Mouse (Mus musculus) kidney, embryonic 15.5 days (tissue): ENCODE measurements at regions not wholly inside any gene's neighbourhood (a gene's known extent, or its start where the extent isn't known, plus 50 kb on each side); places are given as distances from the start of the nearest gene placed in this dataset.

ENCODE experiments used
- ATAC-seq: fragments of 200-750 bp; cut with Nextera tagmentation; replicated peaks from 2 replicates; pipeline ENCODE4 v1.8.0; 2017; ENCODE audit warnings: moderate TSS enrichment; ENCODE audit not compliant: low FRiP score
- H3K27ac ChIP-seq: fragments of 300-500 bp; sonication (generic); 2 replicates; pipeline ENCODE4 v1.5.1; 2015; ENCODE audit warnings: mild to moderate bottlenecking, inconsistent platforms
- H3K27me3 ChIP-seq: fragments of 300-500 bp; sonication (generic); 2 replicates; pipeline ENCODE4 v1.6.1; 2015; ENCODE audit warnings: inconsistent platforms
- H3K36me3 ChIP-seq: fragments of 300-500 bp; sonication (generic); 2 replicates; pipeline ENCODE4 v1.6.1; 2015; ENCODE audit warnings: inconsistent platforms
- H3K4me1 ChIP-seq: fragments of 300-500 bp; sonication (generic); 2 replicates; pipeline ENCODE4 v1.6.1; 2015; ENCODE audit warnings: inconsistent platforms
- H3K4me2 ChIP-seq: fragments of 300-500 bp; sonication (generic); 2 replicates; pipeline ENCODE4 v1.6.1; 2015; ENCODE audit warnings: moderate library complexity, mild to moderate bottlenecking, inconsistent platforms
- H3K4me3 ChIP-seq: fragments of 300-500 bp; sonication (generic); replicated peaks from 2 replicates; pipeline ENCODE4 v1.5.1; 2015; ENCODE audit warnings: mild to moderate bottlenecking, inconsistent platforms
- H3K9ac ChIP-seq: fragments of 300-500 bp; sonication (generic); 2 replicates; pipeline ENCODE4 v1.6.1; 2015; ENCODE audit warnings: mild to moderate bottlenecking, inconsistent platforms
- H3K9me3 ChIP-seq: fragments of 300-500 bp; sonication (generic); replicated peaks from 2 replicates; pipeline ENCODE4 v1.6.1; 2016; ENCODE audit warnings: inconsistent platforms
- WGBS: fragments of 180-500 bp; shearing (Covaris S2); methylation state at CpG from one replicate; pipeline ENCODE4 v1.1.7; 2015; ENCODE audit warnings: mixed read lengths; 5-methylcytosine and 5-hydroxymethylcytosine counted together

DNA sequence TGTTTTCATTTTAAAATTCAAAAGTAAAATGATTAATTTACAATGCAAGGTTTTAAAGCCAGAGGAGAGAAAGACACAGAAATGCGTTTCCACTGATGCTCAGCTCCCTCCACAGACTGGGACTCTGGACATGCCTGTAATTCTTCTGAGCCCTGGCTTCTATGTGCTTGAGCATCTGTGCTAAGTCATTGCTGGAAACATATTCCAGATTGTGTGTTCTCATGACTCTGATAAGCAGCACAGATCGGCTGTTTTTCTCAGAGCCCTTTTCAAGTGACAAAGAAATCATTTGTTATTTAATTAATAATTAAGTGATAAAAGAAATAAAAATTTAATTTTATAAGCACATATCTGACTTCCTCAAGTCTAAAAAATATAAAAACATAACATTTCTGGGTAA lies 127.3 kb upstream of the Tfap2d start:
- Histone ChIP-seq H3K4me1 (no peaks in the 10 kb centered on the region), H3K9ac (no peak overlapping the region), H3K27me3 (no peaks in the 10 kb centered on the region), H3K4me3 (no peak overlapping the region), H3K27ac (no peak overlapping the region), H3K9me3 (no peaks in the 10 kb centered on the region), H3K4me2 (no peak overlapping the region), H3K36me3 (no peaks in the 10 kb centered on the region)
- no peak for ATAC-seq
- WGBS = 40% methylated on average over 2 of the region's 2 CpGs

DNA sequence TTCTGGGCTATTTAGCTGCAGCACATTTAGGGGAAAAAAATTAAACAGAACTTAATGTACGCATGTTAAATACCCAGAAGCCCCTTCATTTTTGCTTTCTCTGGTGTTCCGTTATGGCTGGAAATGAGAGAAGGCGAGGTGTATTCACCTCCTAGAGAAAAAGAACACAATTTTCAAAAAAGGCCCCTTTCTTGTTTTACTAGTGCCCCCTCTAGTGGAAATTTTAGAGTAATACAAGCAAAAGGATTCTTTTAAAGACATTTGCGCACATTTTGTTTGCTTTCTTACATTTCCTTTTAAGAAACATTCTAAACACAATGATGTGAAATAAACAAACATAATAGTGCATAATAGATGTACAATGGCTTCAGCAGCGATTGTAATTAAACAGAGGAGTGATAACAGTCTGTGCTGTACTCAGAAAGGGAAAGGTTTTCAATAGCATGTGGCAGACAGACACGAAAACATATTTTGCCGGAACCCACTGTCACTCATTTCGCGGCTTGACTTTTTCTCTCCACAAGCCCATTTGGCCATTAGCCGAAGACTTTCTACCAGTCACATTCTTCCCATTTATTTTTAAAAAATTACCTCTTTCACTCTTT lies 126.0 kb upstream of the Tfap2d start:
- WGBS = 48% methylated on average over 10 of the region's 10 CpGs
- H3K27me3 ChIP-seq = no peaks in the 10 kb centered on the region
- H3K4me3 ChIP-seq = no peak overlapping the region
- ATAC-seq = no peak
- H3K36me3 ChIP-seq = no peaks in the 10 kb centered on the region
- no peak overlapping the region for H3K4me2 ChIP-seq
- no peak overlapping the region for H3K9ac ChIP-seq
- H3K27ac ChIP-seq = no peak overlapping the region
- no peaks in the 10 kb centered on the region for H3K9me3 ChIP-seq
- H3K4me1 ChIP-seq = no peaks in the 10 kb centered on the region

DNA sequence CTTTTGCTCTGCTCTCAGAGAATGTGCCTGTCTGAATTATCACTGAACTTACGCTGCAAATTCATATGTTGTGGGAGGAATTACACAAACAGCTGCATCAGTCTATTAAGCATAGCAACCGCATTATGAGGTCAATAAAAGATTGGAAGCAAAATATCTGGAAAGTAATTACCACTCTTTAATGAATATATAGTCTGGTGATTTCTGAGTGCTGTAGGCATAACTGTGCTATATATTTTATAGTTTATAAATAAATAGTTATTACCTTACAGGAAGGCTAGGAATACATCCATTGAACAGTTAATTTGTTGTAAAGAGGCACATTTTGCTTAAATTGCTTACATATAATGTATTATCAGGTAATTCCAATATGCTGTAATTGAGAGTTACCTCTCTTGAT lies 123.7 kb upstream of the Tfap2d start:
- no peak overlapping the region for H3K4me3 ChIP-seq
- H3K27ac ChIP-seq = no peak overlapping the region
- H3K27me3 ChIP-seq = no peaks in the 10 kb centered on the region
- no peak for ATAC-seq
- no peaks in the 10 kb centered on the region for H3K9me3 ChIP-seq
- no peaks in the 10 kb centered on the region for H3K36me3 ChIP-seq
- WGBS = 68% methylated on average over 2 of the region's 2 CpGs
- no peaks in the 10 kb centered on the region for H3K4me1 ChIP-seq
- H3K9ac ChIP-seq = no peak overlapping the region
- no peak overlapping the region for H3K4me2 ChIP-seq

DNA sequence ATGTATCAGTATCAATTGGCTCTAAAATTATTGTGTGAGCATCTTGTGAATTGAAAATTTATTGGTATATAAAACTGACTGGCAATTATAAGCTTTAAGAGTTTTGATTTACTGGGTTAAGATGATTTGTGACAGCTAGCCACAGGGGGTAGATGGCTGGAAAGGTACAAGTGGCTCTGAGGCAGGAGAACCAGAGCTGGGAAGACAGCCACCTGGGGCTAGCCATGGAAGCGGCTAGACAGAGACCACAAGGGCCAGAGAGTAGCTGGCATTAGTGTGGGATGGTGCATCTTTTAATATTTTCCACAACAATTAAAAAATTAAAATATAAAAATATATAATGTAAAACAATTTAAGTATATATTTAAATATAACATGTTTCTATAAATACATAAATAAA lies 86.0 kb upstream of the Tfap2d start:
- Histone ChIP-seq H3K27ac (no peak overlapping the region), H3K9ac (no peak overlapping the region), H3K36me3 (no peaks in the 10 kb centered on the region), H3K27me3 (no peaks in the 10 kb centered on the region), H3K4me3 (no peak overlapping the region), H3K4me1 (no peaks in the 10 kb centered on the region), H3K9me3 (no peaks in the 10 kb centered on the region), H3K4me2 (no peak overlapping the region)
- no peak for ATAC-seq
- 85% methylated on average over 1 of the region's 1 CpGs for WGBS
